Mouse (Mus musculus) central nervous system, embryonic 18 days (tissue): Measurements from ENCODE around the gene Hsp90ab1. TPM values are rescaled to one million over a fixed set of nuclear protein-coding genes. Genes with fewer than 3 reads are reported as not detected.

Experiments used
- polyA plus RNA-seq: library from polyadenylated mRNA; depleted of rRNA; stranded (reverse); fragments of >200 nt; gene quantifications from 2 replicates; pipeline ENCODE4 v1.2.3, GENCODE M21; 2012; rRNA removed

The Hsp90ab1 gene
- 834 and 842 TPM in 2 replicates for polyA plus RNA-seq

GRCm38 (mm10) chr17:45573087-45573779 is at the start of gene Hsp90ab1:
Gene Hsp90ab1 (minus strand): TSS chr17:45573271.

GRCm38 (mm10) chr17:45601877-45602304 is 28.8 kb upstream of the Hsp90ab1 start, which contains the start of gene Mymx:
Gene Mymx (minus strand): TSS chr17:45602102.

GRCm38 (mm10) chr17:45599446-45600242 is 26.6 kb upstream of the Hsp90ab1 start, which contains the start of gene Slc29a1:
Gene Slc29a1 (minus strand): TSS chr17:45599606.

DNA sequence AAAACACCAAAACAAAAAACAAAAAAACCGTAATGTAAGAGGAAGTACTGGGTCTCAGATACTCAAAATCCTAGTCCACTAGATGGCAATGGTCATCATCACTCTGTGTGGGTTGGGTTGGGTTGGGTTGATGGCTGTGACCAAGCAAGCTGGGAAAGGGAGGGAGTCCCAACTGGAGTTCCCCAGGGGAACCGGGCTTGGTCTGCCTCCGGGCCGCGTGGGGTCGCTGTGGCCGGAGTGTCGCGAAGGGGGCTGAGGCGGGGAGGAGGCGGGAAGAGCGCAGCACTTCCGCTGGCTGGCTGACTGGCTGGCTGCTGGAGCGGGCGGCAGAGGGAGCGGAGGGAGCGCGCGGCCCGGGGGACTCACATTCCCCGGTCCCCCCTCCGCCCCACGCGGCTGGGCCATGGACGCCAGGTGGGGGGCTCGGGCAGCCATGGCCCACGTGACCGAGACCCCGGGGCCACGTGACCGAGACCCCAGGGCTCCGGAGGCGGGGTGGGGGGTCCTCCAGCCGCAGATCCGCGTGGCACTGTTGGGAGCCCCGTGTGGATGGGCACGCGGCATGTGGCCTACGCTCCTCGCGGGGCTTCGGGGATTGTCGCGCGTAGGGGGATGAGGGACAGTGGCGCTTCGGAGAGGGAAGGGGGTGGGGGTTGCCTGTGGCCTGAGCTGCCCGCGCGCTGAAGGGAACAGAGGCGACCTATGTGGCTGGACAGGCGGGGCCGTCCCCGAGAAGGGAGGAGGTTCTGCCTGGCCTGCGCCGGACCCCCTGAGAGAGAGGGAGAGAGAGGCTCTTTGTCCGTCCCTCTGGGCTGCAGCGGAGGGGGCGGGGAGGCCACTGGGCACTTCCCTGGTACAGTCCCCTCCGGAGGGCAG is 9.2 kb downstream of the Hsp90ab1 start, which contains the start of gene Slc35b2:
Gene Slc35b2 (plus strand): TSS at position 220 of the 876 bp plus-strand sequence.

GRCm38 (mm10) chr17:45555452-45556106 is 17.5 kb downstream of the Hsp90ab1 start, which contains the start of gene Nfkbie:
Gene Nfkbie (plus strand): TSS chr17:45555703.

GRCm38 (mm10) chr17:45549617-45550181 is 23.4 kb downstream of the Hsp90ab1 start, which contains the start of gene Tmem151b:
Gene Tmem151b (minus strand): TSS chr17:45549677.

DNA sequence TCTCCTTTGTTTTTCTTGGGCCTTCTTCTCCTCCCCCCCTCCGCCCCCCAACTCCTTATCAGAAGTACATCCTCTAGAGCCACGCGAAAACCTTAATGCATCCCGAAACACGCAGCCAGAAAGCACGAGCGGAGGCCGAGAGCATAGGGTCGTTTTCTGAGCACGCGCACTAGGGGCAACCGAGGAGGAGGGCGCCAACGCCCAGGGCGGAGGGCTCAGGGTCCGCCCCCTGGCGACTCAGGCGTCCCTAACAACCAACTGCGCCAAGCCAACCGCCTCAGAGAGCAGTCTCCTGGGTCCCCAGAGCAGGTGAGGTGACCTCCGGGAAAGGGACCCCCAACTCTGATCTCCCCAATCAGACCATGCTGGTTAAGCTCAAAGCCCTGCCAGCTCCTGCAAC is 49.8 kb downstream of the Hsp90ab1 start, which contains the start of gene Tcte1:
Gene Tcte1 (plus strand): TSS at position 172 of the 400 bp plus-strand sequence.

Other genes with a start within 250 kb of the Hsp90ab1 start
- 34.9 and 35.7 TPM in 2 replicates for gene Cdc5l, start 139.5 kb downstream of the Hsp90ab1 start, polyA plus RNA-seq
- gene Spats1, start 97.9 kb downstream of the Hsp90ab1 start, polyA plus RNA-seq = 1.4 and 1.6 TPM in 2 replicates
- 24.5 and 25.5 TPM in 2 replicates for gene Aars2, start 66.4 kb downstream of the Hsp90ab1 start, polyA plus RNA-seq
- 0.97 and 1.0 TPM in 2 replicates for gene Tcte1, start 49.8 kb downstream of the Hsp90ab1 start, polyA plus RNA-seq
- gene Tmem151b, start 23.6 kb downstream of the Hsp90ab1 start, polyA plus RNA-seq = 30.5 and 38.1 TPM in 2 replicates
- gene Nfkbie, start 17.6 kb downstream of the Hsp90ab1 start, polyA plus RNA-seq = 2.2 and 2.4 TPM in 2 replicates
- gene Slc35b2, start 9.4 kb downstream of the Hsp90ab1 start, polyA plus RNA-seq = 65.0 and 70.4 TPM in 2 replicates
- 104 TPM in 2 replicates for gene Slc29a1, start 26.3 kb upstream of the Hsp90ab1 start, polyA plus RNA-seq
- 1.8 TPM in 1 of 2 replicates, not detected in the other for gene Mymx, start 28.8 kb upstream of the Hsp90ab1 start, polyA plus RNA-seq
- 0.16 and 1.9 TPM in 2 replicates for gene Capn11, start 86.1 kb upstream of the Hsp90ab1 start, polyA plus RNA-seq
- 84.2 and 92.5 TPM in 2 replicates for gene Mrpl14, start 113.1 kb upstream of the Hsp90ab1 start, polyA plus RNA-seq
- gene Tmem63b, start 113.6 kb upstream of the Hsp90ab1 start, polyA plus RNA-seq = 262 and 321 TPM in 2 replicates
- gene 1600014C23Rik, start 160.6 kb upstream of the Hsp90ab1 start, polyA plus RNA-seq = 0.36 and 0.40 TPM in 2 replicates